Mouse (Mus musculus): ENCODE measurements around the gene Cdrt4. TPM values are rescaled to one million over a fixed set of nuclear protein-coding genes. Genes with fewer than 3 reads are reported as not detected.
A peak's percentile ranks its signal among the peaks of the same experiment; 100 is the strongest.

Cdrt4 gene
- polyA plus RNA-seq, 1 experiment from 2014 or later, result not detected

- no peak overlapping the region for H3K4me3 ChIP-seq (ENCODE audit: low read depth, low read length)
- 19% methylated on average over 6 of the region's 6 CpGs for WGBS
Observed at GRCm38 (mm10) chr11:62955776-62956175, 4.8 kb downstream of the Cdrt4 start.

DNA sequence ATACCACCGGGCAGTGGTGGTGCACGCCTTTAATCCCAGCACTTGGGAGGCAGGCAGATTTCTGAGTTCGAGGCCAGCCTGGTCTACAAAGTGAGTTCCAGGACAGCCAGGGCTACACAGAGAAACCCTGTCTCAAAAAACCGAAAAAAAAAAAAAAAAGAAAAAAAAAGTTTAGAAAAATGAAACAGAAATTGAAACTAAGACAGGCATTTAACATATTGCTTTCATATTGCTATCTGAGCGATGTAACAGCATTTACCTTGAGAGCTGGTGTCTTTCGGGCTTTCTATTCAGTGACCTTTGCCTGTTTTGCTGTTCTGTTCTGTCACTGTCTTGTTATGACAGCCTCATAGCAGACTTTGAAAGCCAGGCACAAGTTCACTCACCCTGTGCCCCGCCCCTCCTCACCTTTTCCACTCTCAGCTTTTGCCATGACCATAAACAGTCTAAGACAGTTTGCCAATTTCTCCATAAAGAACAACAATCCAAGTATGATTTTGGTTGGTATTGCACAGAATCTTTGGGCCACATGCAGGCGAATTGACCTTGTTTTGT, 6.7 kb downstream of the Cdrt4 start:
- no peak overlapping the region for H3K9ac ChIP-seq (replicated peaks; ENCODE audit: low read depth, low read length)
- H3K4me2 ChIP-seq (ENCODE audit: low read depth, low read length), result no peak overlapping the region
- H3K9me3 ChIP-seq (ENCODE audit: control insufficient read depth, low read length), result no peaks in the 10 kb centered on the region
- no peak overlapping the region for H3K27ac ChIP-seq (ENCODE audit: low read depth, low read length)
- WGBS, result 94% methylated on average over 8 of the region's 8 CpGs
- ATAC-seq (ENCODE audit: low read depth), result no peak
- H3K4me1 ChIP-seq (ENCODE audit: control insufficient read depth, insufficient read depth, low read length), result no peaks in the 10 kb centered on the region
- no peak overlapping the region for H3K4me3 ChIP-seq (ENCODE audit: low read depth, low read length)
- H3K36me3 ChIP-seq (ENCODE audit: control insufficient read depth, insufficient read depth, low read length), result no peaks in the 10 kb centered on the region
- H3K27me3 ChIP-seq (ENCODE audit: control insufficient read depth, insufficient read depth, low read length), result no peaks in the 10 kb centered on the region

More at GRCm38 (mm10) chr11:62955776-62956175, 4.8 kb downstream of the Cdrt4 start:
- no peaks in the 10 kb centered on the region for H3K4me1 ChIP-seq (ENCODE audit: control insufficient read depth, insufficient read depth, low read length)
- no peaks in the 10 kb centered on the region for H3K36me3 ChIP-seq (ENCODE audit: control insufficient read depth, insufficient read depth, low read length)
- no peak overlapping the region for H3K27ac ChIP-seq (ENCODE audit: low read depth, low read length)
- no peak overlapping the region for H3K4me2 ChIP-seq (ENCODE audit: low read depth, low read length)
- H3K9ac ChIP-seq (replicated peaks; ENCODE audit: low read depth, low read length), result no peak overlapping the region
- no peaks in the 10 kb centered on the region for H3K27me3 ChIP-seq (ENCODE audit: control insufficient read depth, insufficient read depth, low read length)
- H3K9me3 ChIP-seq (ENCODE audit: control insufficient read depth, low read length), result no peaks in the 10 kb centered on the region
- no peak for ATAC-seq (ENCODE audit: low read depth)

GRCm38 (mm10) chr11:62963292-62963691, 12.3 kb downstream of the Cdrt4 start:
- H3K36me3 ChIP-seq (ENCODE audit: control insufficient read depth, insufficient read depth, low read length), result no peaks in the 10 kb centered on the region
- H3K27me3 ChIP-seq (ENCODE audit: control insufficient read depth, insufficient read depth, low read length), result no peaks in the 10 kb centered on the region
- H3K9me3 ChIP-seq (ENCODE audit: control insufficient read depth, low read length), result no peaks in the 10 kb centered on the region
- H3K4me3 ChIP-seq (ENCODE audit: low read depth, low read length), result no peak overlapping the region
- H3K9ac ChIP-seq (replicated peaks; ENCODE audit: low read depth, low read length), result no peak overlapping the region
- WGBS, result 86% methylated on average over 4 of the region's 4 CpGs
- ATAC-seq (ENCODE audit: low read depth), result no peak
- H3K4me2 ChIP-seq (ENCODE audit: low read depth, low read length), result no peak overlapping the region
- peaks cover 7% of the 10 kb centered on the region for H3K4me1 ChIP-seq (ENCODE audit: control insufficient read depth, insufficient read depth, low read length)
- no peak overlapping the region for H3K27ac ChIP-seq (ENCODE audit: low read depth, low read length)

DNA sequence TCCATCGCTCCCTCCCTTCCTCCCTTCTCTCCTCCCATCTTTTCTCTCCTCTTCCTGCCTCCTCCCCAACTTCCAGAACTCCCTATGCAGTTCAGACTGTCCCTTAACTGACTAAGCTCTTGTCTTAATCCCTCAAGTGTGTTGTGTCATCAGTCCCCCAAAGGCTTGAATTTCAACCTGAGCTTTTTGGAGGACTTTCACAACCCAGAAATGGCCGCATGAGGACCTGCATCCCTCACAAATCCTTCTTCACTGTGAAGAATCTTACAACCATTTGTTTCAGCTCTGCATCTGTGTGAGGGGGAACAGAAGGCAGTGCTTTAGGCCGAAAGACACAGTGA, 15.4 kb downstream of the Cdrt4 start:
- H3K4me2 ChIP-seq (ENCODE audit: low read depth, low read length), result 0 out of 2 replicates have a peak overlapping the region, but pooled peaks have one; percentile 39
- no peak overlapping the region for H3K4me3 ChIP-seq (ENCODE audit: low read depth, low read length)
- 48% methylated on average over 3 of the region's 3 CpGs for WGBS
- no peaks in the 10 kb centered on the region for H3K27me3 ChIP-seq (ENCODE audit: control insufficient read depth, insufficient read depth, low read length)
- ATAC-seq (ENCODE audit: low read depth), result peak; percentile 60; the same call in 1 of the 2 replicates
- peak overlapping the region; percentile 81 for H3K27ac ChIP-seq (ENCODE audit: low read depth, low read length)
- H3K4me1 ChIP-seq (ENCODE audit: control insufficient read depth, insufficient read depth, low read length), result peaks cover 7% of the 10 kb centered on the region
- H3K36me3 ChIP-seq (ENCODE audit: control insufficient read depth, insufficient read depth, low read length), result no peaks in the 10 kb centered on the region
- H3K9ac ChIP-seq (replicated peaks; ENCODE audit: low read depth, low read length), result no peak overlapping the region
- no peaks in the 10 kb centered on the region for H3K9me3 ChIP-seq (ENCODE audit: control insufficient read depth, low read length)

- 7% methylated on average over 27 of the region's 27 CpGs for WGBS
- H3K9ac ChIP-seq (replicated peaks; ENCODE audit: low read depth, low read length), result peak overlapping the region; percentile 47; the same call in 1 of the 2 replicates
- ATAC-seq (ENCODE audit: low read depth), result peak; percentile 78
Observed at GRCm38 (mm10) chr11:62966765-62967633, 16.0 kb downstream of the Cdrt4 start.

DNA sequence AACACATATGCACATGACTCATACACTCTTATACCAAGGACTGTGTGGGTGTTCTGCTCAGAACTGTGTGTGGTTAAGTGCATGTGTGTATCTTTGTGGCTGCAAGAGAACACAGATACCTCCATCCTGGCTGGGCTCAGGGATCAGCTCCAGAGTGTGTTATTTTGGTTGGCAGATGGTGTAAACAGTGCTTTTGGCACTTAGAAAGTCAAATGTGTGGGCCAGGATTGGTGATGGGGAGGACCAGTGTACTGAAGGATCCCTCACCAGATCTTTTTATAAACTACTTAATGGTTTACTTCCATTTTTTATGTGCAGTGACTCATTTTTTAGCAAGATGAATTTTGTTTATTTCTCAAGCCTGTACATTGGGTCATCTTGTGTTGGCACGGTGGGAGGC, 26.2 kb downstream of the Cdrt4 start:
- no peak for ATAC-seq (ENCODE audit: low read depth)
- no peaks in the 10 kb centered on the region for H3K4me1 ChIP-seq (ENCODE audit: control insufficient read depth, insufficient read depth, low read length)
- no peaks in the 10 kb centered on the region for H3K27me3 ChIP-seq (ENCODE audit: control insufficient read depth, insufficient read depth, low read length)
- 94% methylated on average over 1 of the region's 1 CpGs for WGBS
- no peak overlapping the region for H3K27ac ChIP-seq (ENCODE audit: low read depth, low read length)
- H3K9me3 ChIP-seq (ENCODE audit: control insufficient read depth, low read length), result no peaks in the 10 kb centered on the region
- H3K36me3 ChIP-seq (ENCODE audit: control insufficient read depth, insufficient read depth, low read length), result no peaks in the 10 kb centered on the region
- H3K4me2 ChIP-seq (ENCODE audit: low read depth, low read length), result no peak overlapping the region
- H3K9ac ChIP-seq (replicated peaks; ENCODE audit: low read depth, low read length), result no peak overlapping the region
- no peak overlapping the region for H3K4me3 ChIP-seq (ENCODE audit: low read depth, low read length)

More at GRCm38 (mm10) chr11:62966765-62967633, 16.0 kb downstream of the Cdrt4 start:
- Histone ChIP-seq H3K36me3 (ENCODE audit: control insufficient read depth, insufficient read depth, low read length) (no peaks in the 10 kb centered on the region), H3K27me3 (ENCODE audit: control insufficient read depth, insufficient read depth, low read length) (no peaks in the 10 kb centered on the region), H3K4me2 (ENCODE audit: low read depth, low read length) (peak overlapping the region; percentile 39), H3K27ac (ENCODE audit: low read depth, low read length) (peak overlapping the region; percentile 81), H3K4me3 (ENCODE audit: low read depth, low read length) (peak overlapping the region; percentile 7; the same call in 1 of the 2 replicates), H3K4me1 (ENCODE audit: control insufficient read depth, insufficient read depth, low read length) (peaks cover 7% of the 10 kb centered on the region), H3K9me3 (ENCODE audit: control insufficient read depth, low read length) (no peaks in the 10 kb centered on the region)

DNA sequence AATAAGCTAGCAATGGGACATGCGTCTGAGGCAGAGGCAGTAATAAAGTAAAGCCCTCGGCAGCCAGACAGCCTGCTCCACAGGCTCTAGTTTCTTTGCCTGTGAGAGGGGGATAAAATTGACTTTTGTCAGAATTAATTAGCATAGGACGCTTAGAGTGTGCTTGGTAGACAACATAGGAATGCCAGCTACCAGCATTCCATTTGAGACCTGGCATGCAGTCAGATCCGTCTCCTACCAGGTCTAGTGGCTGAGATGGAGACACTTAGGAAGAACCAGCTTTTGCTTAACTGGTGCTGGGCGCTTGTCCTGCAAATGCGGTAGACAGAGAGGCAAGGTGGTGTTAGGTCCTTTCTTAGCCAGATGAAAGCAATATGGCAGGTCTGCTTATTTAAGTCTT, 27.9 kb downstream of the Cdrt4 start:
- no peak for ATAC-seq (ENCODE audit: low read depth)
- 68% methylated on average over 6 of the region's 6 CpGs for WGBS
- no peak overlapping the region for H3K27ac ChIP-seq (ENCODE audit: low read depth, low read length)
- no peaks in the 10 kb centered on the region for H3K27me3 ChIP-seq (ENCODE audit: control insufficient read depth, insufficient read depth, low read length)
- no peaks in the 10 kb centered on the region for H3K9me3 ChIP-seq (ENCODE audit: control insufficient read depth, low read length)
- H3K4me1 ChIP-seq (ENCODE audit: control insufficient read depth, insufficient read depth, low read length), result no peaks in the 10 kb centered on the region
- no peaks in the 10 kb centered on the region for H3K36me3 ChIP-seq (ENCODE audit: control insufficient read depth, insufficient read depth, low read length)
- no peak overlapping the region for H3K9ac ChIP-seq (replicated peaks; ENCODE audit: low read depth, low read length)
- H3K4me2 ChIP-seq (ENCODE audit: low read depth, low read length), result no peak overlapping the region
- no peak overlapping the region for H3K4me3 ChIP-seq (ENCODE audit: low read depth, low read length)

GRCm38 (mm10) chr11:62981729-62982128, 30.7 kb downstream of the Cdrt4 start:
- no peak overlapping the region for H3K4me2 ChIP-seq (ENCODE audit: low read depth, low read length)
- H3K36me3 ChIP-seq (ENCODE audit: control insufficient read depth, insufficient read depth, low read length), result no peaks in the 10 kb centered on the region
- no peak overlapping the region for H3K9ac ChIP-seq (replicated peaks; ENCODE audit: low read depth, low read length)
- H3K27ac ChIP-seq (ENCODE audit: low read depth, low read length), result no peak overlapping the region
- no peak overlapping the region for H3K4me3 ChIP-seq (ENCODE audit: low read depth, low read length)
- H3K9me3 ChIP-seq (ENCODE audit: control insufficient read depth, low read length), result no peaks in the 10 kb centered on the region
- ATAC-seq (ENCODE audit: low read depth), result no peak
- no peaks in the 10 kb centered on the region for H3K27me3 ChIP-seq (ENCODE audit: control insufficient read depth, insufficient read depth, low read length)
- no peaks in the 10 kb centered on the region for H3K4me1 ChIP-seq (ENCODE audit: control insufficient read depth, insufficient read depth, low read length)
- WGBS, result 64% methylated on average over 3 of the region's 3 CpGs

GRCm38 (mm10) chr11:62983793-62984192, 32.8 kb downstream of the Cdrt4 start:
- no peaks in the 10 kb centered on the region for H3K9me3 ChIP-seq (ENCODE audit: control insufficient read depth, low read length)
- H3K36me3 ChIP-seq (ENCODE audit: control insufficient read depth, insufficient read depth, low read length), result no peaks in the 10 kb centered on the region
- no peak overlapping the region for H3K9ac ChIP-seq (replicated peaks; ENCODE audit: low read depth, low read length)
- no peaks in the 10 kb centered on the region for H3K4me1 ChIP-seq (ENCODE audit: control insufficient read depth, insufficient read depth, low read length)
- H3K27me3 ChIP-seq (ENCODE audit: control insufficient read depth, insufficient read depth, low read length), result no peaks in the 10 kb centered on the region
- H3K4me2 ChIP-seq (ENCODE audit: low read depth, low read length), result no peak overlapping the region
- H3K4me3 ChIP-seq (ENCODE audit: low read depth, low read length), result no peak overlapping the region
- WGBS, result 11% methylated on average over 3 of the region's 3 CpGs
- ATAC-seq (ENCODE audit: low read depth), result no peak
- no peak overlapping the region for H3K27ac ChIP-seq (ENCODE audit: low read depth, low read length)

All from neural tube, embryonic 14.5 days (tissue).